Mouse (Mus musculus): ENCODE data around the gene Lpar1.

Gene Lpar1

DNA sequence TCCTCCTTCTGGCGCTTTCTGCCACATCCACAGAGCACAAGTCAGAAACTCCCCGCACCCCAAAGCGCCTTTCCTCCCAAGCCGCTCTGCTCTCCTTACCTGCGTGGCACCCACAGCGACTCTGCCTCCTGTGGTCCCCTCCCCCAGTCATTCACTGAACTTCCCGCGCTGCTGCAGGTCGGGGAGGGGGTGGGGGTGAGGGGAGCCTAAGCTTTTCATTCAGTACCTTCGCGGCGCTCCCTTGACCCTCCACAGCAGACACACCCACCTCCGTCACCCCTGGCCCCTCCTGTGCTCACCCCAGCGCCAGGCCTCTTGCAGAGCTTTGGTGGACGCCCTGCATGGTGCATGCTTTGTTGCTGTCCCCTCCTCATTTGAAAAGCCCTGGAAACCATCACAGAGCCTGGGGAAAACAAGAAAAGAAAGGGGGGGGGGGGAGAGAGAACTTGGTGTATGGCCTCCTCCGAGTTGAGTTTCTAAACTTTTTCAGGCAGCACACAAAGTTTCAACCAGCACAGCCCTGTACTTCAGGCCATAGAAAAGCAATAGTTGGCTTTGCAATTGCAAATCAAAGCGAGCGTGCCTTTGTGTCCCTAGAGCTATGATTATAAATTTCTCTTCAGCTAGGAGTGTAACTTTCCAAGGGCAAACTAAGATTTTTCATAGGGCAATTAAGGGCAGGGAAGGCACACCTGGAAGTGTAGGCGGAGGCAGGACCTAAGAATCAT, at the start of gene Lpar1:
Lpar1 (minus strand) TSS at position 268 of the 728 bp plus-strand sequence.
- DNase-seq = no peak

DNA sequence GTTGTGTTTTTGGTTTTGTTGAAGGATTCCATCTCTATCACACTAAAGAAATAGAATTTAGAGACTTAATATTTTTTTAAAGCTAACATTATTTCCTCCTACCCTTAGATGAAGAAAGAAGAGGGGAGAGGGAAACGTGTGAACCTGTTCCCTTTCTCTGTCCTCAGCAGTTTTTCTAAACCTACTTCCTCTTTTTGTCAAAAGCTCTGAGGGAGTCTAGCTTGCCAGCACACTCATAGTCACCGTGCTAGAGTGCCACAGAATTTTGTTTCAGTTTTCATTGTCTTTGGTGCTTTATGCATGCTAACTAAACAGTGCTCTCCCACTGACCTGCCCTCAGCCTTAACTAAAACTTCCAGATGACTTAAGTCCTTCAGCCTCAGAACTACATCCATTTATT, 32.2 kb upstream of the Lpar1 start:
- peak; percentile 28 for DNase-seq

DNA sequence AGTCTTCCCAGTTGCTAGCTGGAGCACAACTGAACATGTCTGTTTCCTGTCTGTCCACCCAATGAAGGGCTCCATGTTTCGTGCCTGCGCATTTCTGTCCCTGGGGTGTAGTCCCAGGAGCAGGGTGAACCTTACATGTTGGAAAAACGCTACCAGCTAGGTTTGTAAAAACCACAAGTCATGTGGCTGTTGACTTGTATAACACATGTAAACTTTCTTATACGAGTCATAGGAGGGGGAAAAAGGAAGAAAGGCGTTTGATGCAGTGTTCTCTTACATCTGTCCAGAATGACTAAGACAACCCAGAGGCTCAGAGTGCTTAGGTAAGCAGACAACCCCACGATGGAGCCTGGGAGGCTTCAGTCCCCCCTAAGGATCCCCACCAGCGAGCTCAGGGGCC, 27.5 kb upstream of the Lpar1 start:
- no peak for DNase-seq

DNA sequence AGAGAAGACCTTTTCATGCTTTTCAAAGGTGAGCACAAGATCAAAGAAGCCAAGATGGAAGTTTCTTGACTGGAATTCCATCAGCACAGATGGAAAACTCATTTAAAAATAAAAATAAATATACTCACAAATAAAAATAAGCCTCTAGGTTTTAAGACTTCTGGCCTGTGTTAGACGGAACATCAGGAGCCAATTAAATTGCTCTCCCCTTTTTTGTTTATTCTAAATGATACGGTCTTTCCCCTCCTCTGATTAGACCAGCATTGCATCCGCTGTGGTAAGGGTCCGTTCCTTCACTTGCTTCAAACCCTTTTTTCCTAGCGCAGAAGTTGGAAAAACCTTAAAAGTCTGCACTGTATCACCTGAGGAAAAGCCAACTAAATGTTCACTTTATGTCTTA, 26.8 kb upstream of the Lpar1 start:
- no peak for DNase-seq

DNA sequence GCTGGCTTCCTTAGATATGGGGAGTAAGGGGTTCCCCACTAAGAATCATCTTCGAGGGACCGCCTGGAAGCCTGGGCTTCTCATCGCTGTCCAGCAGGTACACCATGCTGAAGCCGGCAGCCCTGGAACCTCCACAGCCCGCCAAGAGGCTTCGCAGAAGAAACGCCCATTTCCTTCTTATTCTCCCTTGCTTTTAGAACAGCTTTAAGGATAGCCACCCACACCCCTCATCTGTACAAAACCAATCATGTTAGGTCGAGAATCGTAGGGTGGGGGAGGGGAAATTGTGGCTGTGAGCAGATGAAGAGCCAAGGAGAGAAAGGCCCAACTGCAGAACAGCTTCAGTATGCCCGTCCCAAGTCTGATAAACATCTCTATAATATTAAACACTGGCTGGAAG, 26.4 kb upstream of the Lpar1 start:
- DNase-seq = no peak

DNA sequence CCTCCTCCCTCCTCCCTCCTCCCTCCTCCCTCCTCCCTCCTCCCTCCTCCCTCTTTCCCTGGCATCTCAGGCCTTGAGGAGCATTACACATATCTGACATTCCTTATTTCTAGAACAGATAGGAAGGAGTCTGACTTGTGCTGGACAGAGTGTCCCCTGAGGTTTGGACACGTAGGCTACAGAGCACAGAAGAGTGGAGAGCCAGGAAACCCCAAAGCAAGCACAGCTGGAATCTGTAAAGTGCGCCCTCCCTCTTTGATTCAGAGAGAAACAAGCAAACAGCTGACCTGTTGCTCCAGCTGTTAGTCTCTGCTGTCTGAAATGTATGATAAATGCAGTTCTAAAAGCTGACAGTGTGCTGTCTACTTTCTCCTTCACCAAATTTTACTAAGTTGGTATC, 24.8 kb upstream of the Lpar1 start:
- peak; percentile 77 for DNase-seq

DNA sequence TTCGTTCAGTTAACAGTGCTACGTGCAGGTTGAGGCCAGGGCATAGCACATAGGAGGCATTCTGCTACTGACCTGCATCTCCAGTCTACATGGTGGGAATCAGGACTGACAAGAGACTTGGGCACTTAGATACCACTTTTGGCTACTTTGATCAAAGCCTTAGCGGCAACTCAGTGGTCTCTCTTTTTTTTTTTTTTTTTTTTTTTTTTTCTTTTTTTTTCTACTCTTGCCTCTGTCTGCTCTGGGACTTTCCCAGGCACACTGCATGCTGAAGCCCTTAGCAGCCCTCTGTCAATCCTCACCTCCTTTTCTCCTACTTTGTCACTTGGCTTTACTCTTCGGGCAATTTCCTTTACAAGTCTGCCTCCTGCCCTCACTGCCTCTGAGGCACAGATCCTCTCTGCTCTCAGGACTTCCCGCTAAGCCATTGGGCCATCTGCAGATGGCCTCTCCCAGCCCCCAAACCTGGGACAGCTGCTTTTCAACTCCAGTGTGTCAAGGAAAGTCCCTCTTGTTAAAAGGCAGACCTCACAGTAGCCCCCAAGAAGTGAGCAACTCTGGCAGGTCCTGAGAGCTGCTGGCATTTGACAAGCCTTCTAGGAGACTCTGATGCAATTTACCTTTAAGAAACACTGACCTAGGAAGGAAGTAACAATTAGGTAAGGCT, 23.8 kb upstream of the Lpar1 start:
- DNase-seq = peak; percentile 4

DNA sequence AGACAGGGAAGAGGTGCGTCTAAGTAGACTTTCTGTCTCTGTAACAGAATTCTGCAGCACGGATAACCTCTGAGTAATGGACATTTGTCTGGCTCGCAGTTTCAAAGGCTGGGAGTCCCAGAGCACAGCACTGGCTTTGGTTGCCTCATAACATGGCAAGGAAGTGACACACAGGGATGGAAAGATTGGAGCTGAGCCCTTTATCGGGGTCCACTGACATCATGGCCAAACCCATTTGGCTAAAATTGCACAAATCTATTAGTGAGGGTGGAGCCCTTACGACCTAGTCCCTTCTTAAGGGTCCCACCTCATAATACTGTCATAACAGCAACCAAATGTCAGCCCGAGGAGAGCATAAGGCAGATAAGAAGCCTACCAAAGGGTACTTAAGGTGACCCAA, 22.1 kb upstream of the Lpar1 start:
- DNase-seq = peak; percentile 22

DNA sequence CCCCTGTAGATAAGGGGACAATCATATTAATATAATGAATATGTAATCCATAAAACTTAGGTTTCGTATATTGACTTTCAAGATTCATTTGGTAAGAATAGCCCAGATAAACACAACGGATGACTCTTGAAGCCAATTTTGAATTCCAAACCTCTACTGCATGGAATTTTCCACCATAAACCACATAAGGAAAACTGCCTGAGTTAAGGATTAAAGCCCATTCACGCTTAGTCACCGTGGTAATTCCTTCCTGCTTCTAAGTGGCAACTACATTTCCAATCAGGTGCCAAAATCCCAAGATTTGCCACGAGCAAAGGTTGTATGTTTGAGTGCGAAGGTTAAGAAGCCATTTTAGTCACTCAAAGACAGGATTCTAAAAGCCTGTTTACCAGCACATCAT, 20.3 kb upstream of the Lpar1 start:
- DNase-seq = no peak

DNA sequence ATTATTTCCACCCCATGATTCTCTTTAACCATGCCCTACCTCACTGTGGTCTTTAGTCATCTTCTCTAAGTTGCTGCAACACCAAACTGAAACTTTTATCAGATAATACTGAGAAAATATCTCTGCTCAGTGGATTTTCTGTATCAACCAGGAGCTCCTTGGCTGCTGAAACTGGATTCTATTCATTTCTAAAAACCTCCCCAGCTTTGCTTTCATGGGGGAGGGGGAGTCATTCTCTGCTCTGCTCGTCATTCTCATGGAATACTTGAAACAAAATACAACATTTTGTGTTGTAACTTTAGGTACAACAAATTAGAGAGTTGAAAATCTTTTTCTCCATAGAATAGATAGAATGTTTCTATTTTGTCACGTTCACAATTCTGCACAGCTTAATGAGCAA, 18.7 kb upstream of the Lpar1 start:
- no peak for DNase-seq

DNA sequence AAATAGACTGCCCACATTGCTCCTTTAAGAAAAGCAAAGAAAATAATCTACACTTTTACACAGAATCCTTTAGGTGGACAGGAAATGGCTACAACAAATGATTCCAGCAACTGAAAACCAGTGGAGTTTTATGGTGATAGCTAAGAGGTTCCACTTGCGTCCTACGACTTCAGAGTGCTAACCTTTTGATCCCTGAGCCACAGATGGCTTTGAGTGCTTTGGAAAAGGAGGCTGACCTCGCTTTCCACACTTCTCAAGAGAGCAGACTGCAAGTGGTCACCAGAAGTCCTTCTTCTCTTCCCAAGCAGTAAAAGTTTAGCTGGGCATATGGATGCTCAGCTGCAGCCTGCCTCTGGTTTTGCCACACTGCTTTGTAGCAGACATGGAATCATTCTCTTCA, 18.0 kb upstream of the Lpar1 start:
- DNase-seq = no peak

DNA sequence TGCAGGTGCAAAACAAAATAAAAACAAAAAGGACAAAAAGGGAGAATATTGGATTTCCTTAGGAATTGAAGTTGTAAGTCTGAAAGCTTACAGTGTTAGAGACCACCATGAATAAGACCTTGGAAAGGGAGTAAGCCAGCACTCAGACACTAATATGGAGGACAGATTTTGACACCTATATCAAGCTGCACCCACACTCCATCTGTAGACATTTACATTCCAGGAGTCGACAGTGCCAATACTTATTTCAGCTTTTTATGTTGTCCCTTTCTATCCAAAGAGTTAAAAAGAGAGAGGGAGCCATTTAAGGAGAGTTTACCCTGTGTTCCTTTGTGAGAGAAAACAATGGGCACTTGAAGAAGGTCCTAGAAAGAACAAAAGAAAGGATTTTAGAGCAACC, 17.5 kb upstream of the Lpar1 start:
- no peak for DNase-seq

DNA sequence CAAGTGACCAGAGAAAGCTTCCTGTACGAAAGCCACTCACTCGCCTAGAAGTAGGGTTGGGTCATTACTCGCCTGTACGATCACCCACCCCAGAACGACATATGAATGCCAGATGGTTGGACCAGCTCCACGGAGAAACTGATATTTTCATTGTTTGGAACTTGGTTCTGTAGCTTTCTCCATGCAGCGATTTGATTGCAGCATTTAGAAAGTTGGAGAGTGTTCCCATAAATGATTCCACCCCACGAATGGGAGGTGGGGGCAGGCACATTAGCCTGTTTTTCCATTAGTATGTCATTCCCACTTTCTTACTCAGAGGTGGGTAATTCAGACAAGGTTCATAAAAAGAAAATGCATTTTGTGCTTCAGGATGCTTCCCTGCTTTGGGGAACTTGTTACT, 14.8 kb upstream of the Lpar1 start:
- DNase-seq = no peak

DNA sequence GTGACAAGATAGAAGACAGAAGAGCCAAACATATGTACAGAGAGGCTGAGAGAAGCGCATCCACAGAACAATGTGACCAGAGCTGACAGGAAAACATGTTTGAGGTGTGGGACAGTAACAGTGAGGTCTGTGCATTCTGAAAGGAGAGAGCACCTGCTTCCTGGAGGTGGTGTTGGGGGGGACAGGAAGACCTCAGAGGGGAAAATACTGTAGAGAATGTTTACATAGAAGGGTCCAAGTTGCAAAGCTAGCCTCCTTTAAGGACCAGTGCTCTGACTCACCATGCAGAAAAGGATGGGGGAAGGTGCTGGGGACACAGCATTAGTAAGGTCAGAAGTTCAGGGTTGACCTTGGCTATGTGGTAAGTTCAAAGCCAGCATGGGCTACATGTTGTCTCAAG, 9.1 kb upstream of the Lpar1 start:
- no peak for DNase-seq

DNA sequence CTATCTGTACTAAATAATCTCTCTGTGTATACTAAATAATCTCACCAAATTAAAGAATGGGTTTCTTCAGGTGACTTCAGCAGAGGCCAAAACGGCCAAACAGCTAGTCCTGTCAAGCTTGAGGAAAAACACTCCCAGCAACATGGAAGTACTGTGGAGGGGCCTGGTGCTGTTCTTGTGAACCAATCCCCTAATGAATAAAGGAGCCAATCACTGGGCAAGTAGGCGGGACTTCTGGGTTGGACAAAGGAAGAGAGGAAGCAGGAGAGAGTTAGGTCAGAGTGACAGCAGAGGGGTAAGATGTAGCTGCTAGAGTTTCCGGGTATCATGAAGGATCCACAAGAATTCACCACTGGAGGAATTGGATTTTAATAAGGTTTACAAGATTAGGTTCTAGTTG, 3.3 kb upstream of the Lpar1 start:
- DNase-seq = no peak

DNA sequence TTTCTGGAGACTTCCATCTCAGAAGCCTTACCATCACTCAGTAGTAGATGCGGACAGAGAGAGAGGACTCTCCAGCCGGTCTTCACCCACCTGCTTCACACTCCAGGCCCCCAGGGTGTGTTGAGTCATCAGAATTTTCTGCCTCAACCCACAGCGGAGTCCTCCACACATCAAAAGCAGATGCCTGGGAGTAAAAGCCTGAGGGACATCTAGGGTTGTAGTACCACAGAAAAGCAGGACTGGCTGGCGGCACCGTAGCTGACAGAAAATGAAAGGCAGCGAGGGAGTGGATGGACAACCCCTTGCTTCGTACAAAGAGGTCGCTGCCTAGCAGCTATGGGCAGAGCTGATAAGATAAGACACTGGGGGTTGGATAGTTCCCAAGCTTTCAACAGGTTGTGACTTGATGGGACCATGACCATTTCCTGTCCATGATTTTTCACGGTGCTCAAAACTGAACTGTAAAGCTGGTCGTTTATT, 701 bp upstream of the Lpar1 start:
- no peak for DNase-seq

DNA sequence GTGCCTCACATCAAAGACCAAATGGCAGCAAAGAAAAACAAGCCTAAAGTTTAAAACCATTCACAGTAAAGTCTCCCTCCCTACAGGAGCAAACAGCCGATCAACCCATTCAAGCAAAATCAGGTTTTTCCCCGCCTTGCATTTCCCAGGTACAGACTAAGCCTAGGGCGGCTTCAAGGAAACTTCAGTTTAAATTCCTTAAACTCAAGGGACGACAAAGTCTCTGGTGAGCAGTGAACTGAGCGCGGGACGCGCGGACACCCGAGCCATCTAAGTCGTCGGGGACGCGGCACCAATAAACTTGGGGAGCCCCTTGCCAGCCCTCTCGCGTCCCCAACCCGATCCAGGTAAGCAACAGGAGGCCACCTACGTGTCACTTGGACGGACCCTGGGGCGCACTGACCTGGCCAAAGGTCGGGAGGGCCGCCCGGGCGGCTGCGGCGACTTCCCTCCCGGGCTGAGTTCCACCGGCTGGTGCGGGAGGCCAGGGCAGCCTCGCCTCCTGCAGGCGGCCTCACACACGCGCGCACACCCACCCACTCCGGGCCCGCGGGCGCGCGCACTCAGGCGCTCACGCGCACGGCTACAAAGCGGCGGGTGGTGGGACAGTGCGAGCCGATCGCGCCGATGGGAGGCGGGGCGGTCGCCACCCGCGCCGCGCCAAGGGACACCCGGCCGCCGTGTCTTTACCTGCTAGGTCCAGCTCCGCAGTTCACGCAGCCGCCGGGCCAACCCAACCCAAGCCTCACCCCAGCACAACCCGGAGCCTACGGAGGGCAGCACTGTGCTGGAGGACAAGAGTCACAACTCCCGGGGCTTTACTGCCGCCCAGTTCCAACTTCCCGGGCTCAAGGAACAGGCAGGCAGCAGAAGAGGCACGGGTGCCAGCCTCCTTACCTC, 717 bp downstream of the Lpar1 start:
- peak; percentile 63 for DNase-seq

DNA sequence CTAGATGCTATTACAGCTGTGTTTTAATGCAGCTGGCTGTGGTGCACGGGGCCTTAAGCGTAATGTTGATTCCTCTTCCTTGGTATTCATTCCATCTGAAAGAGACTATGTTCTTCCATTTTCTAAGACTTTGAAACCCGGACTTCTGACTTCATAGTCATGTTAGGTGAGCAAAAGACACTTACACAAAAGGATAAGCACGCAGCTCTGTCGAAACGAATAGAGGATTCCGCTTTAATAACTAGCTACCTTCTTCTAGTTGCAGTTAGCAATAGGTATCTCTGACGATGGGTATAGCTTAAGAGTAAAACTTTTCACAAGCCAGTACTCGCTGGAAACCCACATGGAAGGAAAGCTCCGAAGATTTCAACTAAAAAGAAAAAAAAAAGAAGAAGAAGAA, 1.5 kb downstream of the Lpar1 start:
- no peak for DNase-seq

DNA sequence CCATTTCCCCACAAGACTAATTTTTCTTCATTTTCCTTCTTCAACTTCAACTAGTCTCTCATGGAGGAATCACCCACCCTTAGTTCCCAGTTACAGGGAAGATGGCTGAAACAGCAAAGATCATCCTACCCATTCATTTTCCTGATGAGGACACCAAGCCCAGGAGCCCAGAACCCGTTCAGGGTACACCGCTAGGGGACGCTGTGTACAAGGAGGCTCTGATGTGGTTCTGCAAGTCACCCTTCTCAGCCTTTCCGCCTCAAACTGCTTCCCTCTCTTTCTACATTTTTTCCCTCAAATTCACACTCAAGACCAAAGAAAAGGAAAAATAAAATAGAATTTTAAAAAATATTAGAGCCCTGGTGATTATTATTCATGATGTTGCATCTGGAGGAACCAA, 1.9 kb downstream of the Lpar1 start:
- DNase-seq = peak; percentile 84

DNA sequence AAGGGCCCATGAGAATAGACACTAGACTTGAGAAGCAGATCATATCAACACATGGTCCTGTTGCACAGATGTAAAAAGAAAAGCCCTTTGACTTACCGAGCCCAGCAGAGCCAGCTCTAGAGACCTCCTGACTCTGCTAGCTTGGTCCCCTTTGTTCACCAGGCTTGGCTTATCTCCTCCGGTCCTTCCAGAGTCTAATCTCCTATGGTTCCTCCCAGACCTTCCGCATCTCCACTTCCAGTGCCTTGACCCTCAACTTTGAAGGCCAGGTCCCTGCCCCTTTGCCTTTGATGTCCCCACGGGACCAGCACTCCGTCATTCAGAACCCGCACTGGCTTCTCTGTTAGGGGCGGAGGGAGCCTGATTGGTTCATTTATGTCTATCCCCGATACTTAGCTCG, 6.0 kb downstream of the Lpar1 start:
- DNase-seq = no peak

DNA sequence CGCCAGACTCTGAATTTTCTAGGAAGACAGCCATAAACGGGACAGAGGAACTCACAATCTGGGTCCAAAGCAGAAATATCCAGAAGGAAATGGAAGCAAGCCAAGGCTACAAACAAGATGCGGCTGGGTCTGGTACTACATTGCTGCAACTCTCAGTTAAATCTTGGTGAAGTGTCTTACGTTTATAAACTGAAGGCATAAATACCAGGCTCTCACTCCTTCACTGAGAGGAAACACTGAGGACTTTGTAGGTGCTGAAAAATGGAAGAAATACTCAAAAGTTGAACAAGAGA, 6.5 kb downstream of the Lpar1 start:
- peak; percentile 28 for DNase-seq

DNA sequence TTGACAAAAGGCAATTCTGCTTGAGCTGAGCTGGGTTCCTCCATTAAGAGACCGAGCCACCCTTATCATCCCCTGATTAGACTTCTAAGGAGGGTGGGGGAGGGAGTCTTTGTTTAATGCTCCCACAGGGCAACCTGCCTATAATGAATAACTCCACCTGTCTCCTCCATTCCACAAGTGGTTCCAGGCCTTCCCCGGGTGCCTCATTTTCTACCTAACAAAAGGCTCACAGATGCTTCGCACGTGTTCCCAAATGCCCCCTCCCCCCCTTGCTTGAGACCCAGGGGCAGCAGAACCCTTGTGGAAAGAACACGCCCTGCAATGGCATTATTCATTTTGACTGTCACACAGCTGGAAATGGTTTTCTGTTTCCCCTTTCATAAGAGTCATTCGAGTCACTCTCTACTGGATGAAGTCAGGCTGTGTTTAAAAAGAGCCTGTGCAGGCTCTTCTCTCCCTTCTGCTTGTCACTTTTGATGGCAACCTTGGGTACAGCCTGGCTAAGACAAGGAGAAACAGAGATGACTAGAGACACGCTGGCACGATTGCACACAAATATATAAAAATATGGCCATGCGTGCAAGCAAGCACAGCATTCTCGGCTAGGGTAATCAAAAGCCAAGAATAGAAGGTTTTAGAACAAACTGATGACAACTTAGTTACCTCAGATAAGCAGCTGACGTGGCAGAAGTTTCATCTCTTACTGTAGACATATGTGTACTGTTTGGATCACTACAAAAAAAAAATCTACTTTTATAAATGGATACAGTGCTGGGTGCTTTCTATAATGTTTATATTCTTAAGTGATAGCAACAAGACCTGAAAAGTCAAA, 7.0 kb downstream of the Lpar1 start:
- no peak for DNase-seq

DNA sequence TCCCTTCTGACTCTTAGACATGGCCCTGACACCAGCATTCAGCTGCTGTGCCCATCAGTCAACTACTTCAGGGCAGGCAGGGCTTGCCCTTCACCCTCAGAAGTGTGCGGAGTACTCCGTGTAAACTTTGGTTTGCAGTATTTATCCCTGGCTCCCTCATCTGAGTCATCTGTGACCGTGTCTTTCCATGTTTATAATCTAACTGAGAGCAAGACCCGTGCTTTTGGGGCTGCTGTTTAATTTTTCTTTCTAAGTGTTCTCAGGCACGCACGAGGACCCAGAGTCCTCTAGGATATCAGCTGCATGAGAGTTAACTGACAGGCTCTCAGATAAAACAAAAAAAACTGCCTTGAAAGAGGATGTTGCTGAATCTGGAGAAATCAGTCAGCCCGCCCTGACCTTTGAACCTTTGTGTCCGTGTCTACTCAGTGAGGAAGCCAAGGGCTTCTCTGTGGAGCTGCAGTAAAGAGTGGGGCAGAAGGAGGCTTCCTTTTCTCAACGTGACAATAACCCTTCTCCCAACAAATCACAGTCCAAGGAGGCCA, 7.7 kb downstream of the Lpar1 start:
- DNase-seq = peak; percentile 73

Data from lung, postnatal 36 days (tissue).